Mouse (Mus musculus) embryonic fibroblast, embryonic 13.5 days (primary cell): ENCODE measurements around the gene Aak1.

ENCODE experiments used
- CTCF ChIP-seq: IDR thresholded peaks from 2 replicates; pipeline ENCODE4 v1.5.1; 2011; ENCODE audit warnings: mild to moderate bottlenecking, control low read depth, low read length, moderate library complexity, borderline replicate concordance; ENCODE audit not compliant: insufficient read depth
- POLR2A ChIP-seq: IDR thresholded peaks from 2 replicates; pipeline ENCODE4 v1.6.1; 2011; ENCODE audit warnings: low read depth, mild to moderate bottlenecking, control low read depth, low read length, moderate library complexity

GRCm38 (mm10) chr6:86900546-86900945 is 51.2 kb downstream of the Aak1 start:
- TF ChIP-seq CTCF (no peak), POLR2A (no peak)
